Mouse (Mus musculus): ENCODE measurements around the gene Cdpf1. TPM values are rescaled to one million over a fixed set of nuclear protein-coding genes. Genes with fewer than 3 reads are reported as not detected.

Cdpf1 gene
- polyA plus RNA-seq, 1 experiment: 27.4 TPM

- Histone ChIP-seq H3K27ac (ENCODE audit: insufficient read depth, low read depth, low read length) (no peak overlapping the region), H3K4me3 (ENCODE audit: low read depth, low read length) (no peak overlapping the region), H3K27me3 (ENCODE audit: control insufficient read depth, insufficient read depth, low read length) (no peaks in the 10 kb centered on the region), H3K36me3 (ENCODE audit: control insufficient read depth, insufficient read depth, low read length) (peaks cover 15% of the 10 kb centered on the region), H3K4me1 (ENCODE audit: control insufficient read depth, insufficient read depth, insufficient read length, low read length) (no peaks in the 10 kb centered on the region; the same call in 1 of the 2 replicates)
- WGBS: 55% methylated on average over 6 of the region's 6 CpGs
- TF ChIP-seq POLR2A (IDR thresholded peaks at IDR 0.05; ENCODE audit: low read depth, low read length): no peak
- TF ChIP-seq CTCF (IDR thresholded peaks at IDR 0.05; ENCODE audit: extremely low read depth, insufficient read length, insufficient replicate concordance, low read depth, low read length): peak; percentile 75; the same call in 1 of the 2 replicates
Measured at GRCm38 (mm10) chr15:85840983-85841382, 29.5 kb upstream of the Cdpf1 start.

- 85% methylated on average over 5 of the region's 5 CpGs for WGBS
- peaks cover 4% of the 10 kb centered on the region; the same call in 1 of the 2 replicates for H3K4me1 ChIP-seq (ENCODE audit: control insufficient read depth, insufficient read depth, insufficient read length, low read length)
- no peaks in the 10 kb centered on the region for H3K27me3 ChIP-seq (ENCODE audit: control insufficient read depth, insufficient read depth, low read length)
- H3K27ac ChIP-seq (ENCODE audit: insufficient read depth, low read depth, low read length): no peak overlapping the region
- TF ChIP-seq POLR2A (IDR thresholded peaks at IDR 0.05; ENCODE audit: low read depth, low read length): no peak
- no peak for TF ChIP-seq CTCF (IDR thresholded peaks at IDR 0.05; ENCODE audit: extremely low read depth, insufficient read length, insufficient replicate concordance, low read depth, low read length)
- no peak overlapping the region for H3K4me3 ChIP-seq (ENCODE audit: low read depth, low read length)
- 0 out of 2 replicates have a peak, but pooled peaks cover 5% of the 10 kb centered on the region for H3K36me3 ChIP-seq (ENCODE audit: control insufficient read depth, insufficient read depth, low read length)
Measured at GRCm38 (mm10) chr15:85836887-85837286, 25.4 kb upstream of the Cdpf1 start.

- Histone ChIP-seq H3K4me3 (ENCODE audit: low read depth, low read length) (no peak overlapping the region), H3K27ac (ENCODE audit: insufficient read depth, low read depth, low read length) (no peak overlapping the region), H3K36me3 (ENCODE audit: control insufficient read depth, insufficient read depth, low read length) (0 out of 2 replicates have a peak, but pooled peaks cover 3% of the 10 kb centered on the region), H3K27me3 (ENCODE audit: control insufficient read depth, insufficient read depth, low read length) (no peaks in the 10 kb centered on the region), H3K4me1 (ENCODE audit: control insufficient read depth, insufficient read depth, insufficient read length, low read length) (peaks cover 6% of the 10 kb centered on the region; the same call in 1 of the 2 replicates)
- TF ChIP-seq CTCF (IDR thresholded peaks at IDR 0.05; ENCODE audit: extremely low read depth, insufficient read length, insufficient replicate concordance, low read depth, low read length): peak; percentile 38; the same call in 1 of the 2 replicates
- TF ChIP-seq POLR2A (IDR thresholded peaks at IDR 0.05; ENCODE audit: low read depth, low read length): no peak
- 57% methylated on average over 3 of the region's 3 CpGs for WGBS
Measured at GRCm38 (mm10) chr15:85835335-85835734, 23.8 kb upstream of the Cdpf1 start.

GRCm38 (mm10) chr15:85832599-85832998, 21.1 kb upstream of the Cdpf1 start:
- H3K36me3 ChIP-seq (ENCODE audit: control insufficient read depth, insufficient read depth, low read length): 0 out of 2 replicates have a peak, but pooled peaks cover 3% of the 10 kb centered on the region
- H3K4me3 ChIP-seq (ENCODE audit: low read depth, low read length): peak overlapping the region; percentile 94
- WGBS: 18% methylated on average over 8 of the region's 8 CpGs
- peaks cover 11% of the 10 kb centered on the region; the same call in 1 of the 2 replicates for H3K4me1 ChIP-seq (ENCODE audit: control insufficient read depth, insufficient read depth, insufficient read length, low read length)
- H3K27ac ChIP-seq (ENCODE audit: insufficient read depth, low read depth, low read length): peak overlapping the region; percentile 73
- H3K27me3 ChIP-seq (ENCODE audit: control insufficient read depth, insufficient read depth, low read length): no peaks in the 10 kb centered on the region
- TF ChIP-seq CTCF (IDR thresholded peaks at IDR 0.05; ENCODE audit: extremely low read depth, insufficient read length, insufficient replicate concordance, low read depth, low read length) (no peak), POLR2A (IDR thresholded peaks at IDR 0.05; ENCODE audit: low read depth, low read length) (no peak)

GRCm38 (mm10) chr15:85831954-85832590, 20.6 kb upstream of the Cdpf1 start, which contains the start of gene Ttc38:
Gene Ttc38 (plus strand): TSS chr15:85832306.
- Histone ChIP-seq H3K36me3 (ENCODE audit: control insufficient read depth, insufficient read depth, low read length) (0 out of 2 replicates have a peak, but pooled peaks cover 3% of the 10 kb centered on the region), H3K4me1 (ENCODE audit: control insufficient read depth, insufficient read depth, insufficient read length, low read length) (peaks cover 11% of the 10 kb centered on the region; the same call in 1 of the 2 replicates), H3K27me3 (ENCODE audit: control insufficient read depth, insufficient read depth, low read length) (no peaks in the 10 kb centered on the region), H3K4me3 (ENCODE audit: low read depth, low read length) (peak within 1 kb of the TSS; percentile 94), H3K27ac (ENCODE audit: insufficient read depth, low read depth, low read length) (peak within 1 kb of the TSS; percentile 73)
- 1% methylated on average over 27 of the region's 27 CpGs for WGBS
- TF ChIP-seq POLR2A (IDR thresholded peaks at IDR 0.05; ENCODE audit: low read depth, low read length) (peak; percentile 72), CTCF (IDR thresholded peaks at IDR 0.05; ENCODE audit: extremely low read depth, insufficient read length, insufficient replicate concordance, low read depth, low read length) (no peak; the same call in 1 of the 2 replicates)

- TF ChIP-seq POLR2A (IDR thresholded peaks at IDR 0.05; ENCODE audit: low read depth, low read length): no peak
- TF ChIP-seq CTCF (IDR thresholded peaks at IDR 0.05; ENCODE audit: extremely low read depth, insufficient read length, insufficient replicate concordance, low read depth, low read length): no peak
- no peaks in the 10 kb centered on the region for H3K36me3 ChIP-seq (ENCODE audit: control insufficient read depth, insufficient read depth, low read length)
Measured at GRCm38 (mm10) chr15:85829470-85829869, 18.0 kb upstream of the Cdpf1 start.

GRCm38 (mm10) chr15:85828071-85828470, 16.6 kb upstream of the Cdpf1 start:
- Histone ChIP-seq H3K36me3 (ENCODE audit: control insufficient read depth, insufficient read depth, low read length) (no peaks in the 10 kb centered on the region), H3K27me3 (ENCODE audit: control insufficient read depth, insufficient read depth, low read length) (no peaks in the 10 kb centered on the region), H3K4me1 (ENCODE audit: control insufficient read depth, insufficient read depth, insufficient read length, low read length) (peaks cover 11% of the 10 kb centered on the region; the same call in 1 of the 2 replicates), H3K4me3 (ENCODE audit: low read depth, low read length) (no peak overlapping the region), H3K27ac (ENCODE audit: insufficient read depth, low read depth, low read length) (no peak overlapping the region)
- no peak for TF ChIP-seq CTCF (IDR thresholded peaks at IDR 0.05; ENCODE audit: extremely low read depth, insufficient read length, insufficient replicate concordance, low read depth, low read length)
- no peak for TF ChIP-seq POLR2A (IDR thresholded peaks at IDR 0.05; ENCODE audit: low read depth, low read length)
- 78% methylated on average over 4 of the region's 4 CpGs for WGBS

More at GRCm38 (mm10) chr15:85829470-85829869, 18.0 kb upstream of the Cdpf1 start:
- no peak overlapping the region for H3K4me3 ChIP-seq (ENCODE audit: low read depth, low read length)
- peaks cover 11% of the 10 kb centered on the region; the same call in 1 of the 2 replicates for H3K4me1 ChIP-seq (ENCODE audit: control insufficient read depth, insufficient read depth, insufficient read length, low read length)
- H3K27ac ChIP-seq (ENCODE audit: insufficient read depth, low read depth, low read length): no peak overlapping the region
- 58% methylated on average over 5 of the region's 5 CpGs for WGBS
- no peaks in the 10 kb centered on the region for H3K27me3 ChIP-seq (ENCODE audit: control insufficient read depth, insufficient read depth, low read length)
